Comparison of ENCODE assay signal across 9 mouse cellular contexts in genomic region chr4:3419920-3420499, GRCm38 (mm10).
DNase-seq lines count a peak whose midpoint lies in the region; ATAC-seq and TF ChIP-seq lines count a peak whose summit lies in the region.
"Had no signal": no experiment of that assay in that cellular context is flagged by ENCODE, and none has a peak within 500 bp of the region (broad histone marks: within the 10 kb centered on the region; RNA-seq: fewer than 3 reads in every experiment).

No protein-coding gene starts in this region.

- no peaks in the 10 kb centered on the region for H3K27me3 ChIP-seq in heart, postnatal 0 days (ENCODE audit: control insufficient read depth, insufficient read depth, low read length)
- no peaks in the 10 kb centered on the region for H3K27me3 ChIP-seq in CH12.LX (replicated peaks)
- H3K27me3 ChIP-seq in forebrain, embryonic 13.5 days, result no peaks in the 10 kb centered on the region
- H3K27me3 ChIP-seq: liver, embryonic 15.5 days had no signal

- H3K9ac ChIP-seq in heart, postnatal 0 days (replicated peaks; ENCODE audit: low read depth, low read length), result no peak overlapping the region
- H3K9ac ChIP-seq in CH12.LX (ENCODE audit: insufficient read depth, low read depth), result no peak overlapping the region
- H3K9ac ChIP-seq in forebrain, embryonic 13.5 days, result no peak overlapping the region
- H3K9ac ChIP-seq: liver, embryonic 15.5 days had no signal

- TF ChIP-seq EP300 in heart, postnatal 0 days (IDR thresholded peaks at IDR 0.05; ENCODE audit: low read depth), result no peak
- TF ChIP-seq EP300 in CH12.LX (IDR thresholded peaks at IDR 0.05; ENCODE audit: low read length), result no peak

- H3K9me3 ChIP-seq in heart, postnatal 0 days (replicated peaks; ENCODE audit: control insufficient read depth, low read length), result no peaks in the 10 kb centered on the region
- no peaks in the 10 kb centered on the region for H3K9me3 ChIP-seq in CH12.LX (replicated peaks; ENCODE audit: low read length)
- peaks cover 17% of the 10 kb centered on the region; the same call in 1 of the 2 replicates for H3K9me3 ChIP-seq in forebrain, embryonic 13.5 days (replicated peaks)
- H3K9me3 ChIP-seq: liver, embryonic 15.5 days had no signal

- dilution Hi-C loops in CH12.LX (cut with MboI; ENCODE audit: extremely low pct_ligation_motif_present, extremely low pct_unique_long_range_greater_than_20kb, low sequenced_read_pairs), result no loop called here

- no peak overlapping the region for H3K4me2 ChIP-seq in heart, postnatal 0 days (ENCODE audit: low read depth, low read length)
- no peak overlapping the region for H3K4me2 ChIP-seq in CH12.LX (ENCODE audit: insufficient read depth, low read depth, poor library complexity, severe bottlenecking)
- H3K4me2 ChIP-seq in forebrain, embryonic 13.5 days, result no peak overlapping the region
- H3K4me2 ChIP-seq: liver, embryonic 15.5 days had no signal

- no peaks in the 10 kb centered on the region for H3K4me1 ChIP-seq in heart, postnatal 0 days (ENCODE audit: control insufficient read depth, insufficient read depth)
- peaks cover 3 to 13% of the 10 kb centered on the region in 2 experiments; a peak in 2 of 4 replicates for H3K4me1 ChIP-seq in CH12.LX (ENCODE audit: control insufficient read depth in 1 of 2, insufficient read depth in 2 of 2)
- H3K4me1 ChIP-seq in forebrain, embryonic 13.5 days, result no peaks in the 10 kb centered on the region
- H3K4me1 ChIP-seq: liver, embryonic 15.5 days had no signal

- 20% methylated on average over 3 of the region's 3 CpGs for WGBS in heart, postnatal 0 days
- 38% methylated on average over 3 of the region's 3 CpGs for WGBS in forebrain, embryonic 13.5 days

- no peak overlapping the region for H3K4me3 ChIP-seq in heart, postnatal 0 days (ENCODE audit: low read depth, low read length)
- H3K4me3 ChIP-seq in CH12.LX (replicated peaks in 1 of 3; ENCODE audit: low read depth in 2 of 3, low read length in 2 of 3, poor library complexity in 1 of 3), result no peak overlapping the region
- H3K4me3 ChIP-seq in forebrain, embryonic 13.5 days, result no peak overlapping the region
- H3K4me3 ChIP-seq: liver, embryonic 15.5 days had no signal

- TF ChIP-seq CTCF in heart, postnatal 0 days (IDR thresholded peaks at IDR 0.05; ENCODE audit: low read depth), result peak; percentile 49
- TF ChIP-seq CTCF in CH12.LX (conservative IDR thresholded peaks at IDR 0.05 in 1 of 2, IDR thresholded peaks at IDR 0.05 in 1 of 2; ENCODE audit: low read depth in 2 of 2, low read length in 2 of 2), result peak; percentile 58 to 84

- DNase-seq in heart, postnatal 0 days (ENCODE audit: low spot score), result peak; percentile 8
- no peak for DNase-seq in heart, adult 9 months (ENCODE audit: low spot score in 2 of 2)
- DNase-seq in CH12.LX (ENCODE audit: extremely low read depth), result peak; percentile 71
- DNase-seq in adrenal gland, postnatal 36 days, result peak; percentile 34 to 50
- DNase-seq in heart, postnatal 36 days, result peak; percentile 10 to 40
- DNase-seq in layer of hippocampus, adult 9-11 months, result peak; percentile 20

- TF ChIP-seq POLR2A in CH12.LX (IDR thresholded peaks at IDR 0.05; ENCODE audit: low read depth, low read length), result no peak

- ATAC-seq in heart, postnatal 0 days (ENCODE audit: insufficient read depth, low read depth), result no peak
- ATAC-seq in megakaryocyte progenitor cell, adult 5-6 weeks (replicated peaks; ENCODE audit: poor library complexity), result peak; percentile 97
- ATAC-seq in forebrain, embryonic 13.5 days, result no peak

- no peaks in the 10 kb centered on the region for H3K79me2 ChIP-seq in CH12.LX (replicated peaks; ENCODE audit: control insufficient read depth, extremely low read depth, insufficient read depth, poor library complexity, severe bottlenecking)

- H3K36me3 ChIP-seq in heart, postnatal 0 days (replicated peaks; ENCODE audit: control insufficient read depth, insufficient read depth, low read length), result no peaks in the 10 kb centered on the region
- H3K36me3 ChIP-seq in CH12.LX (replicated peaks in 1 of 2; ENCODE audit: control insufficient read depth in 1 of 2, insufficient read depth in 1 of 2, low read length in 1 of 2), result no peaks in the 10 kb centered on the region
- no peaks in the 10 kb centered on the region for H3K36me3 ChIP-seq in forebrain, embryonic 13.5 days (ENCODE audit: poor library complexity, severe bottlenecking)
- H3K36me3 ChIP-seq: liver, embryonic 15.5 days had no signal

- in situ Hi-C loops in CH12.LX (cut with MboI; ENCODE audit: low pct_ligation_motif_present, low pct_unique_long_range_greater_than_20kb, low sequenced_read_pairs), result loop anchor here (25.0 kb wide), 1 partner anchor 183 kb away; no protein-coding TSS in a partner anchor

- H3K27ac ChIP-seq in heart, postnatal 0 days (ENCODE audit: low read depth), result no peak overlapping the region
- no peak overlapping the region for H3K27ac ChIP-seq in CH12.LX (ENCODE audit: insufficient read depth, low read depth)
- no peak overlapping the region for H3K27ac ChIP-seq in forebrain, embryonic 13.5 days
- H3K27ac ChIP-seq: liver, embryonic 15.5 days had no signal

- intact Hi-C loops in heart, postnatal 36 days (cut with DNase I), result no loop called here

- peak; percentile 94 for TF ChIP-seq RAD21 in CH12.LX (IDR thresholded peaks at IDR 0.05; ENCODE audit: low read depth, low read length)

TF ChIP-seq in CH12.LX, 34 proteins besides CTCF, POLR2A, EP300 and RAD21:
- TF ChIP-seq IRF4 (IDR thresholded peaks at IDR 0.05; ENCODE audit: low read depth, low read length), result peak; percentile 57; the same call in 1 of the 2 replicates
- peak; percentile 94 for TF ChIP-seq ZNF384 (IDR thresholded peaks at IDR 0.05; ENCODE audit: low read depth, low read length)
- peak; percentile 59 for TF ChIP-seq ZC3H11A (IDR thresholded peaks at IDR 0.05; ENCODE audit: low read depth, low read length)
- TF ChIP-seq SMC3 (IDR thresholded peaks at IDR 0.05; ENCODE audit: low read depth, low read length), result peak; percentile 85
- TF ChIP-seq MYC (IDR thresholded peaks at IDR 0.05; ENCODE audit: low read depth, low read length), result 0 out of 2 replicates have a peak, but pooled peaks have one; percentile 29
- TF ChIP-seq ZKSCAN1 (IDR thresholded peaks at IDR 0.05; ENCODE audit: borderline replicate concordance, low read depth, low read length), result no peak
- no peak for TF ChIP-seq NELFE (IDR thresholded peaks at IDR 0.05; ENCODE audit: low read depth, low read length)

Comparison
In these comparisons a context has a peak if more than half of its experiments do, and no peak if none do; other contexts are left out.
1. DNase-seq: peak in heart, postnatal 0 days (single experiment), CH12.LX (single experiment), adrenal gland, postnatal 36 days (2 of 2), heart, postnatal 36 days (2 of 2) and layer of hippocampus, adult 9-11 months (single experiment); none in heart, adult 9 months (0 of 2).